Mouse (Mus musculus): ENCODE measurements around the gene Aste1. TPM values are rescaled to one million over a fixed set of nuclear protein-coding genes. Genes with fewer than 3 reads are reported as not detected.
A peak's percentile ranks its signal among the peaks of the same experiment; 100 is the strongest.

Aste1 gene
- polyA plus RNA-seq (2015; fragmentation: Nextera tagmentation; extraction: Ambion mirVana): 13.9 and 15.0 TPM in 2 replicates

- H3K36me3 ChIP-seq (ENCODE audit: control insufficient read depth, insufficient read depth): 0 out of 2 replicates have a peak, but pooled peaks cover 4% of the 10 kb centered on the region
- peak within 1 kb of the TSS; percentile 85 for H3K27ac ChIP-seq (ENCODE audit: low read length)
- WGBS: under 1% methylated on average over 44 of the region's 44 CpGs
- peak within 1 kb of the TSS; percentile 72 for H3K9ac ChIP-seq (replicated peaks; ENCODE audit: low read depth, low read length)
- peak within 1 kb of the TSS; percentile 80 for H3K4me3 ChIP-seq (replicated peaks; ENCODE audit: low read length)
- 0 out of 2 replicates have a peak, but pooled peaks cover 1% of the 10 kb centered on the region for H3K27me3 ChIP-seq (replicated peaks; ENCODE audit: control insufficient read depth, insufficient read depth, low read length)
- peak within 1 kb of the TSS; percentile 93 for H3K4me2 ChIP-seq (ENCODE audit: low read length)
- peaks cover 27% of the 10 kb centered on the region for H3K4me1 ChIP-seq (replicated peaks; ENCODE audit: control insufficient read depth, insufficient read depth, low read length)
- ATAC-seq: peak; percentile 98
- H3K9me3 ChIP-seq (ENCODE audit: control insufficient read depth, low read length): no peaks in the 10 kb centered on the region
Measured at GRCm38 (mm10) chr9:105395218-105395627, at the start of gene Aste1, which contains the start of gene Nek11. Aste1 (plus strand) TSS chr9:105395392. Nek11 (minus strand) TSS chr9:105395524.

GRCm38 (mm10) chr9:105348242-105349031, 46.8 kb upstream of the Aste1 start:
- H3K36me3 ChIP-seq (ENCODE audit: control insufficient read depth, insufficient read depth): no peaks in the 10 kb centered on the region
- H3K9ac ChIP-seq (replicated peaks; ENCODE audit: low read depth, low read length): no peak overlapping the region
- 0 out of 2 replicates have a peak, but pooled peaks cover 2% of the 10 kb centered on the region for H3K9me3 ChIP-seq (ENCODE audit: control insufficient read depth, low read length)
- H3K4me3 ChIP-seq (replicated peaks; ENCODE audit: low read length): no peak overlapping the region
- H3K27ac ChIP-seq (ENCODE audit: low read length): peak overlapping the region; percentile 61
- no peak overlapping the region; the same call in 1 of the 2 replicates for H3K4me2 ChIP-seq (ENCODE audit: low read length)
- peaks cover 10% of the 10 kb centered on the region for H3K4me1 ChIP-seq (replicated peaks; ENCODE audit: control insufficient read depth, insufficient read depth, low read length)
- WGBS: 39% methylated on average over 10 of the region's 10 CpGs
- peak; percentile 57 for ATAC-seq
- H3K27me3 ChIP-seq (replicated peaks; ENCODE audit: control insufficient read depth, insufficient read depth, low read length): no peaks in the 10 kb centered on the region

GRCm38 (mm10) chr9:105349034-105349433, 46.2 kb upstream of the Aste1 start:
- Histone ChIP-seq H3K9me3 (ENCODE audit: control insufficient read depth, low read length) (no peaks in the 10 kb centered on the region), H3K4me3 (replicated peaks; ENCODE audit: low read length) (no peak overlapping the region), H3K9ac (replicated peaks; ENCODE audit: low read depth, low read length) (no peak overlapping the region), H3K4me2 (ENCODE audit: low read length) (no peak overlapping the region), H3K4me1 (replicated peaks; ENCODE audit: control insufficient read depth, insufficient read depth, low read length) (peaks cover 10% of the 10 kb centered on the region), H3K27ac (ENCODE audit: low read length) (no peak overlapping the region), H3K27me3 (replicated peaks; ENCODE audit: control insufficient read depth, insufficient read depth, low read length) (no peaks in the 10 kb centered on the region), H3K36me3 (ENCODE audit: control insufficient read depth, insufficient read depth) (no peaks in the 10 kb centered on the region)
- peak; percentile 95 for ATAC-seq
- WGBS: 15% methylated on average over 5 of the region's 5 CpGs

- H3K27me3 ChIP-seq (replicated peaks; ENCODE audit: control insufficient read depth, insufficient read depth, low read length): no peaks in the 10 kb centered on the region
- ATAC-seq: no peak
- H3K36me3 ChIP-seq (ENCODE audit: control insufficient read depth, insufficient read depth): no peaks in the 10 kb centered on the region
- H3K4me2 ChIP-seq (ENCODE audit: low read length): no peak overlapping the region
- no peaks in the 10 kb centered on the region for H3K9me3 ChIP-seq (ENCODE audit: control insufficient read depth, low read length)
- H3K9ac ChIP-seq (replicated peaks; ENCODE audit: low read depth, low read length): no peak overlapping the region
- 78% methylated on average over 2 of the region's 2 CpGs for WGBS
- peaks cover 2% of the 10 kb centered on the region; the same call in 1 of the 2 replicates for H3K4me1 ChIP-seq (replicated peaks; ENCODE audit: control insufficient read depth, insufficient read depth, low read length)
- H3K27ac ChIP-seq (ENCODE audit: low read length): no peak overlapping the region
- H3K4me3 ChIP-seq (replicated peaks; ENCODE audit: low read length): no peak overlapping the region
Measured at GRCm38 (mm10) chr9:105362181-105362580, 33.0 kb upstream of the Aste1 start.

- no peaks in the 10 kb centered on the region for H3K36me3 ChIP-seq (ENCODE audit: control insufficient read depth, insufficient read depth)
- peaks cover 2% of the 10 kb centered on the region; the same call in 1 of the 2 replicates for H3K4me1 ChIP-seq (replicated peaks; ENCODE audit: control insufficient read depth, insufficient read depth, low read length)
- H3K27me3 ChIP-seq (replicated peaks; ENCODE audit: control insufficient read depth, insufficient read depth, low read length): no peaks in the 10 kb centered on the region
- WGBS: 56% methylated on average over 5 of the region's 5 CpGs
- no peak overlapping the region for H3K4me3 ChIP-seq (replicated peaks; ENCODE audit: low read length)
- no peak overlapping the region for H3K27ac ChIP-seq (ENCODE audit: low read length)
- no peaks in the 10 kb centered on the region for H3K9me3 ChIP-seq (ENCODE audit: control insufficient read depth, low read length)
- no peak overlapping the region for H3K9ac ChIP-seq (replicated peaks; ENCODE audit: low read depth, low read length)
- peak; percentile 89 for ATAC-seq
- H3K4me2 ChIP-seq (ENCODE audit: low read length): no peak overlapping the region
Measured at GRCm38 (mm10) chr9:105363520-105364231, 31.5 kb upstream of the Aste1 start.

GRCm38 (mm10) chr9:105366199-105366598, 29.0 kb upstream of the Aste1 start:
- Histone ChIP-seq H3K27me3 (replicated peaks; ENCODE audit: control insufficient read depth, insufficient read depth, low read length) (no peaks in the 10 kb centered on the region), H3K9me3 (ENCODE audit: control insufficient read depth, low read length) (no peaks in the 10 kb centered on the region), H3K27ac (ENCODE audit: low read length) (no peak overlapping the region), H3K4me1 (replicated peaks; ENCODE audit: control insufficient read depth, insufficient read depth, low read length) (0 out of 2 replicates have a peak, but pooled peaks cover 2% of the 10 kb centered on the region), H3K9ac (replicated peaks; ENCODE audit: low read depth, low read length) (no peak overlapping the region), H3K4me3 (replicated peaks; ENCODE audit: low read length) (no peak overlapping the region), H3K4me2 (ENCODE audit: low read length) (no peak overlapping the region), H3K36me3 (ENCODE audit: control insufficient read depth, insufficient read depth) (no peaks in the 10 kb centered on the region)
- no peak for ATAC-seq
- 95% methylated on average over 4 of the region's 4 CpGs for WGBS

GRCm38 (mm10) chr9:105368605-105369004, 26.6 kb upstream of the Aste1 start:
- no peak overlapping the region for H3K4me2 ChIP-seq (ENCODE audit: low read length)
- no peak for ATAC-seq
- 0 out of 2 replicates have a peak, but pooled peaks cover 2% of the 10 kb centered on the region for H3K4me1 ChIP-seq (replicated peaks; ENCODE audit: control insufficient read depth, insufficient read depth, low read length)
- no peaks in the 10 kb centered on the region for H3K36me3 ChIP-seq (ENCODE audit: control insufficient read depth, insufficient read depth)
- H3K9ac ChIP-seq (replicated peaks; ENCODE audit: low read depth, low read length): no peak overlapping the region
- H3K27me3 ChIP-seq (replicated peaks; ENCODE audit: control insufficient read depth, insufficient read depth, low read length): no peaks in the 10 kb centered on the region
- H3K9me3 ChIP-seq (ENCODE audit: control insufficient read depth, low read length): no peaks in the 10 kb centered on the region
- H3K4me3 ChIP-seq (replicated peaks; ENCODE audit: low read length): no peak overlapping the region
- H3K27ac ChIP-seq (ENCODE audit: low read length): no peak overlapping the region
- WGBS: 90% methylated on average over 3 of the region's 3 CpGs

- H3K9ac ChIP-seq (replicated peaks; ENCODE audit: low read depth, low read length): no peak overlapping the region
- H3K4me2 ChIP-seq (ENCODE audit: low read length): no peak overlapping the region
- peaks cover 14% of the 10 kb centered on the region for H3K4me1 ChIP-seq (replicated peaks; ENCODE audit: control insufficient read depth, insufficient read depth, low read length)
- ATAC-seq: no peak
- H3K36me3 ChIP-seq (ENCODE audit: control insufficient read depth, insufficient read depth): no peaks in the 10 kb centered on the region
- H3K4me3 ChIP-seq (replicated peaks; ENCODE audit: low read length): no peak overlapping the region
- no peak overlapping the region for H3K27ac ChIP-seq (ENCODE audit: low read length)
- no peaks in the 10 kb centered on the region for H3K27me3 ChIP-seq (replicated peaks; ENCODE audit: control insufficient read depth, insufficient read depth, low read length)
- WGBS: 41% methylated on average over 5 of the region's 5 CpGs
- H3K9me3 ChIP-seq (ENCODE audit: control insufficient read depth, low read length): no peaks in the 10 kb centered on the region
Measured at GRCm38 (mm10) chr9:105374361-105374760, 20.8 kb upstream of the Aste1 start.

GRCm38 (mm10) chr9:105376411-105376810, 18.8 kb upstream of the Aste1 start:
- Histone ChIP-seq H3K4me3 (replicated peaks; ENCODE audit: low read length) (no peak overlapping the region), H3K4me1 (replicated peaks; ENCODE audit: control insufficient read depth, insufficient read depth, low read length) (peaks cover 20% of the 10 kb centered on the region), H3K27me3 (replicated peaks; ENCODE audit: control insufficient read depth, insufficient read depth, low read length) (no peaks in the 10 kb centered on the region), H3K36me3 (ENCODE audit: control insufficient read depth, insufficient read depth) (no peaks in the 10 kb centered on the region), H3K9me3 (ENCODE audit: control insufficient read depth, low read length) (no peaks in the 10 kb centered on the region), H3K4me2 (ENCODE audit: low read length) (no peak overlapping the region), H3K27ac (ENCODE audit: low read length) (no peak overlapping the region), H3K9ac (replicated peaks; ENCODE audit: low read depth, low read length) (no peak overlapping the region)
- 72% methylated on average over 7 of the region's 7 CpGs for WGBS
- ATAC-seq: no peak
